Mouse (Mus musculus): ENCODE results near the gene Slc22a3.
A peak's percentile ranks its signal among the peaks of the same experiment; 100 is the strongest.

The Slc22a3 gene

GRCm38 (mm10) chr17:12396163-12396677, 111.3 kb downstream of the Slc22a3 start:
- no peak for DNase-seq

DNA sequence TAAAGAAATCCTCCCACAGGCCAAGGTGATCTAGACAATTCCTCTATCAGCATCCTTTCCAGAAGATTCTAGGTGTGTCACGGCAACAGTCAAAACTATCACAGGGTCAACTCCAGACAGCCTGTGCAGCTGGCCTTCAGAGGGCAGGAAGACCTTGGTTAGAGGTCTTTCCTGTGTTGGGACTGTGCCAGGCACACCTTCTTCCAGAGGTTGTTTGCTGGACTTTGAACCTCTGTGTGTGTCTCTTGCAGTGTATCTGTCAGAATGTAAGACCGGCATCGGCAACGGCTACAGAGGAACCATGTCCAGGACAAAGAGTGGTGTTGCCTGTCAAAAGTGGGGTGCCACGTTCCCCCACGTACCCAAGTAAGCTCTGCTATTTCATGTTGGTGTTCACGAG, 119.3 kb downstream of the Slc22a3 start:
- no peak for DNase-seq

GRCm38 (mm10) chr17:12387781-12388180, 119.7 kb downstream of the Slc22a3 start:
- no peak for DNase-seq

- no peak for DNase-seq
Observed at GRCm38 (mm10) chr17:12385049-12385794, 122.3 kb downstream of the Slc22a3 start.

- DNase-seq, result no peak
Observed at GRCm38 (mm10) chr17:12382531-12382930, 125.0 kb downstream of the Slc22a3 start.

GRCm38 (mm10) chr17:12381579-12381978, 125.9 kb downstream of the Slc22a3 start:
- DNase-seq, result no peak

GRCm38 (mm10) chr17:12380287-12380686, 127.2 kb downstream of the Slc22a3 start:
- DNase-seq, result no peak

- no peak for DNase-seq
Observed at GRCm38 (mm10) chr17:12377981-12378705, 129.4 kb downstream of the Slc22a3 start, which contains the start of gene Plg. Gene Plg, plus strand, starts transcription at chr17:12378608.

- DNase-seq, result no peak
Observed at GRCm38 (mm10) chr17:12373601-12374144, 133.8 kb downstream of the Slc22a3 start.

DNA sequence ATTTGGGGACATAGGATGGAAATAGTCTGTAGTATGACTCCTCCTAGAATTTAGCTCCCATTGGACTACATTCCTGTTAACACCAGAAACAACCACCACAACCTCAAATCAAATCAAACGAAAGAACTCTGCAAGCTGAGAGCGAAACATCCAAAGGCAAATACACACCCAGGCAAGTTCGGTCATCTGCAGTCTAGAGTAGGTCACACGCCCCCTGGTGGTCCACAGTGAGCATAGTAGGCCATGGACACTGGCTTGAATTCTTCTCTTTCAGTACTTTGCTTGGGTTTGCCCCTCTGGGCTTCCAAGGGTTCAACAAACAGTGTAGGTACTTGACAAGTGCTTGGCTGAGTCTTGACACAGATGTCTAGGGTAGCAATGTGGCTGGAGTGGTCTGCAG, 135.5 kb downstream of the Slc22a3 start:
- peak; percentile 73 to 83 for DNase-seq

DNA sequence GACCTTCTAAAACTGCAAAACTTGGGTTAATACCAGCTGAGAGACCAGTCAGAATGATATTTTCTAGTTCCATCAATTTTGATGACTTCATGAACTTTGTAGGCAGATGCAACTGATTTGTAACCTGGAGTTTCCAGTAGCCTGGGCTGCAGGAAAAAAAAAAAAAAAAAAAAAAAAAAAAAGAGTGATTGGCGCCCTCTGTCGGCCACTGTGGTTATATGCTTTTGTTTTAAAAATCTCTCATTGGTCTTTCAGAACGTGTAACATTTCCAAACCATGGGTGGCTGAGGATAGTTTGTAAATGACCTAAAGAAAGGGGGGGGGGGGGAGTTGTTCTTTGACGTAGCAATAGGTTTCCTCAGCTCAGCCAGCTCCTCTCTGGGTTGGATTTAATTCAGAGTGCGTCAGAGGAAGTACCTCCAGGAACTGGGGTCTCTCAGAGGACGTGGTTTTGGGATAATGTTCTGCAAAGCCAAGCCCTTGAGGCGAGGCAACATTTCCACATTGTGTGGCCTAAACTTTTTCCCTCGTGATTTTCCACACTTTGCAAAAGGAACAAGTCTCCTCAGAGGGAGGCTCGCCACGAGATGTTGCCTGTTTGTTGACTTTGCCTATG, 136.1 kb downstream of the Slc22a3 start:
- DNase-seq, result peak; percentile 22 to 54

DNA sequence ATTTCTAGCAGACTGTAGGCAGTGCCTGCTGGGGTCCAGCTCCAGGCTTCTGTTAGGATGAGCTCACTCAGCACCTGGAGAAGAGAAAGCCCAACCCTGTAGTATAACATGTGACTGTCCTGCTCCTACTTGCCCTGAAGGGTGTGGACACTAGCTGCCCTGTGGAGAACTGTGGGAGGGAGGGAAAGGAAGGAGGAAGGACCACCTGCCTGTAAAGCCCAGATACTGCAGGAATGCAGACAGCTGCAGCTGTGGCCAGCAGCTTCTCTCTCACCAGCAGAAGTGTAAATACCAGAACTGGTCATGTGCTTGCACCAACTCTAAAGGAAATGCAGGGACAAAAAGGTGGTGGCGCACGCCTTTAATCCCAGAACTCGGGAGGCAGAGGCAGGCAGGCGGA, 137.2 kb downstream of the Slc22a3 start:
- DNase-seq, result no peak

DNA sequence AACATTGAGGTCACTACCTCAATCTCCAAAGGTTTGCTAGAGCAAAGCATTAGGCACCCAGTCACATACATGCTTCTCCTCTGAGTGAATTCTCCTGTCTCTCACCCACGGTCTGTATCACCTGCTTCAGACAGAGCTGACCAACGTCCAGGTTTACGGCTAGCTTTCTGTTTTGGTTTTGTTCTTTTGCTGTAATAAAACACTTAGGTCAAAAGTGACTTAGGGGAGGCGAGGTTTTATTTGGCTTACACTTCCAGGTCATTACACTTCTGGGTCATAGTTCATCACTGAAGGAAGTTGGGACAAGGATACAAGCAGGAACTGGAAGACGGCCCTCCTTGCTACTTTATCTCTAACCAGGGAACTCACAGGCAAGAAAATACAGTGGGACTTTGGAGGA, 138.1 kb downstream of the Slc22a3 start:
- no peak for DNase-seq

Measured in cerebellum, postnatal 25 days (tissue).